Mouse (Mus musculus) limb, embryonic 15.5 days (tissue): ENCODE results near the gene Lman1l. TPM values are rescaled to one million over a fixed set of nuclear protein-coding genes. Genes with fewer than 3 reads are reported as not detected.

Experiments
- ATAC-seq: fragments of 200-750 bp; cut with Nextera tagmentation; 2 replicates; pipeline ENCODE4 v1.8.0; 2017; ENCODE audit warnings: low read depth, moderate TSS enrichment; ENCODE audit not compliant: insufficient number of reproducible peaks, low FRiP score, low TSS enrichment
- H3K27ac ChIP-seq: fragments of 300-500 bp; sonication (generic); 2 replicates; pipeline ENCODE4 v1.5.1; 2015; ENCODE audit warnings: moderate library complexity, mild to moderate bottlenecking, inconsistent platforms
- H3K27me3 ChIP-seq: fragments of 300-500 bp; sonication (generic); 2 replicates; pipeline ENCODE4 v1.6.1; 2015; ENCODE audit warnings: inconsistent platforms
- H3K36me3 ChIP-seq: fragments of 300-500 bp; sonication (generic); 2 replicates; pipeline ENCODE4 v1.6.1; 2015; ENCODE audit warnings: inconsistent platforms
- H3K4me1 ChIP-seq: fragments of 300-500 bp; sonication (generic); 2 replicates; pipeline ENCODE4 v1.6.1; 2015; ENCODE audit warnings: inconsistent platforms
- H3K4me2 ChIP-seq: fragments of 300-500 bp; sonication (generic); 2 replicates; pipeline ENCODE4 v1.6.1; 2015; ENCODE audit warnings: mild to moderate bottlenecking, inconsistent platforms
- H3K4me3 ChIP-seq: fragments of 300-500 bp; sonication (generic); 2 replicates; pipeline ENCODE4 v1.5.1; 2015; ENCODE audit warnings: mild to moderate bottlenecking, inconsistent platforms
- H3K9ac ChIP-seq: fragments of 300-500 bp; sonication (generic); 2 replicates; pipeline ENCODE4 v1.6.1; 2015; ENCODE audit warnings: inconsistent platforms
- H3K9me3 ChIP-seq: fragments of 300-500 bp; sonication (generic); 2 replicates; pipeline ENCODE4 v1.6.1; 2016; ENCODE audit warnings: inconsistent platforms
- WGBS: fragments of 180-500 bp; shearing (Covaris S2); methylation state at CpG from one replicate; pipeline ENCODE4 v1.1.7; 2015; 5-methylcytosine and 5-hydroxymethylcytosine counted together
- polyA plus RNA-seq: library from polyadenylated mRNA; unstranded; fragments of >200 nt; fragmentation: Nextera tagmentation; extraction: Ambion mirVana; gene quantifications from 2 replicates; pipeline ENCODE4 v1.2.1, GENCODE M21; 2015

Lman1l gene
- polyA plus RNA-seq, 1 experiment from 2014 or later: not detected

- no peaks in the 10 kb centered on the region for H3K36me3 ChIP-seq
- no peak overlapping the region for H3K4me3 ChIP-seq
- no peaks in the 10 kb centered on the region for H3K9me3 ChIP-seq
- ATAC-seq: no peak
- no peak overlapping the region for H3K4me2 ChIP-seq
- no peak overlapping the region for H3K9ac ChIP-seq
- H3K27ac ChIP-seq: no peak overlapping the region
- 80% methylated on average over 19 of the region's 19 CpGs for WGBS
- peaks cover 15% of the 10 kb centered on the region; the same call in 1 of the 2 replicates for H3K27me3 ChIP-seq
- H3K4me1 ChIP-seq: peaks cover 7% of the 10 kb centered on the region; the same call in 1 of the 2 replicates
These were observed 36.2 kb upstream of the Lman1l start for GRCm38 (mm10) chr9:57656631-57657350.

GRCm38 (mm10) chr9:57655749-57656148 lies 35.2 kb upstream of the Lman1l start:
- H3K27me3 ChIP-seq: peaks cover 15% of the 10 kb centered on the region; the same call in 1 of the 2 replicates
- peaks cover 13% of the 10 kb centered on the region; the same call in 1 of the 2 replicates for H3K4me1 ChIP-seq
- H3K36me3 ChIP-seq: no peaks in the 10 kb centered on the region
- WGBS: 3% methylated on average over 11 of the region's 11 CpGs
- no peak overlapping the region for H3K27ac ChIP-seq
- peak overlapping the region; percentile 49 for H3K4me2 ChIP-seq
- ATAC-seq: no peak
- H3K4me3 ChIP-seq: peak overlapping the region; percentile 18; the same call in 1 of the 2 replicates
- H3K9ac ChIP-seq: no peak overlapping the region
- no peaks in the 10 kb centered on the region for H3K9me3 ChIP-seq

GRCm38 (mm10) chr9:57654966-57655365 lies 34.4 kb upstream of the Lman1l start:
- ATAC-seq: no peak
- H3K9ac ChIP-seq: no peak overlapping the region
- no peak overlapping the region for H3K4me3 ChIP-seq
- no peak overlapping the region for H3K4me2 ChIP-seq
- H3K27me3 ChIP-seq: peaks cover 15% of the 10 kb centered on the region; the same call in 1 of the 2 replicates
- no peaks in the 10 kb centered on the region for H3K36me3 ChIP-seq
- H3K4me1 ChIP-seq: peaks cover 16% of the 10 kb centered on the region; the same call in 1 of the 2 replicates
- no peak overlapping the region for H3K27ac ChIP-seq
- 78% methylated on average over 1 of the region's 1 CpGs for WGBS
- no peaks in the 10 kb centered on the region for H3K9me3 ChIP-seq

DNA sequence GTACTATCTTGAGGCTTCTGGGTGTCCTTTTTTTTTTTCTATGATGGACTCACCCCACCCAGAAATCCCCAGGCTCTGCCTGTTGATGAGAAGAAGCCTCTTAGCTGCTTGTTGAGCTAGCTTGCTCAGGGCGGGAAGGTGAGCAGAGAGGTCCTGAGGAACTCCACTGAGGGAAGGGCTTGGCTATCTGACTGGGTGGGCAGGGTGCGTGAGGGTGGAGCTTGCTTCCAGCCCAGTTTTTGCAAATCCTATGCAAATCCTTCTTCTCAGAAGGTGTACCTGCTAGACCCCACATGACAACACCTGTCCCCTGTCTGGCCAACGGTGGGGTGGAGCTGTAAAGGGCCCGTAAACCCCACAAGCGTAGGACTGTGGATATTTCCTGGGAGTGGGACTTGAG lies 32.7 kb upstream of the Lman1l start, which contains the start of gene Csk:
TSS of gene Csk (minus strand) at position 349 of the 400 bp plus-strand sequence.
- no peak for ATAC-seq
- Histone ChIP-seq H3K27ac (no peak within 1 kb of the TSS), H3K4me2 (no peak within 1 kb of the TSS), H3K9me3 (no peaks in the 10 kb centered on the region), H3K4me3 (no peak within 1 kb of the TSS), H3K36me3 (no peaks in the 10 kb centered on the region), H3K4me1 (peaks cover 16% of the 10 kb centered on the region; the same call in 1 of the 2 replicates), H3K9ac (no peak within 1 kb of the TSS), H3K27me3 (peaks cover 15% of the 10 kb centered on the region; the same call in 1 of the 2 replicates)
- WGBS: 51% methylated on average over 5 of the region's 5 CpGs

- WGBS: 47% methylated on average over 3 of the region's 3 CpGs
- Histone ChIP-seq H3K4me3 (no peak overlapping the region), H3K36me3 (no peaks in the 10 kb centered on the region), H3K4me2 (no peak overlapping the region), H3K9me3 (no peaks in the 10 kb centered on the region), H3K4me1 (peaks cover 16% of the 10 kb centered on the region; the same call in 1 of the 2 replicates), H3K27ac (no peak overlapping the region), H3K27me3 (peaks cover 15% of the 10 kb centered on the region; the same call in 1 of the 2 replicates), H3K9ac (no peak overlapping the region)
- no peak for ATAC-seq
These were observed 32.3 kb upstream of the Lman1l start for GRCm38 (mm10) chr9:57652855-57653254.

DNA sequence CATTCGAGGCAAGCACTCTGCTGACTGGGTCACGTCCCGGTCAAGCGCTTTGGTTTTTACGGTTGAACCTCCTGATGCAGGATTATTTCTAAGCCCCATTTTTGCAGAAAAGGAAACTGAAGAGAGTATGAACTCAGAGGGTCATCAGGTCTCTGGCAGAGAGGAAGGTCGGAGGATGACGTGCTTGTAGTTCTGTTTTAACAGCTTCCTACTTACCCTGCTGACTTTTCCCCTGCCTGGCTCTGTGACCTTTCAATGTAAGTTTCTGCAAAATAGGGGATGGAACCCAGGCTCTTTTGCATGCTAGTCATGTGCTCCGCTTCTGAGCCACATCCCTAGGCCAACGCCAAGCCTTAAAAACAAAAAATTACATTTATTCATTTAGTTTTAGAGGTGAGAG lies 31.8 kb upstream of the Lman1l start:
- Histone ChIP-seq H3K4me1 (peaks cover 16% of the 10 kb centered on the region; the same call in 1 of the 2 replicates), H3K36me3 (no peaks in the 10 kb centered on the region)
- WGBS: 67% methylated on average over 9 of the region's 9 CpGs

DNA sequence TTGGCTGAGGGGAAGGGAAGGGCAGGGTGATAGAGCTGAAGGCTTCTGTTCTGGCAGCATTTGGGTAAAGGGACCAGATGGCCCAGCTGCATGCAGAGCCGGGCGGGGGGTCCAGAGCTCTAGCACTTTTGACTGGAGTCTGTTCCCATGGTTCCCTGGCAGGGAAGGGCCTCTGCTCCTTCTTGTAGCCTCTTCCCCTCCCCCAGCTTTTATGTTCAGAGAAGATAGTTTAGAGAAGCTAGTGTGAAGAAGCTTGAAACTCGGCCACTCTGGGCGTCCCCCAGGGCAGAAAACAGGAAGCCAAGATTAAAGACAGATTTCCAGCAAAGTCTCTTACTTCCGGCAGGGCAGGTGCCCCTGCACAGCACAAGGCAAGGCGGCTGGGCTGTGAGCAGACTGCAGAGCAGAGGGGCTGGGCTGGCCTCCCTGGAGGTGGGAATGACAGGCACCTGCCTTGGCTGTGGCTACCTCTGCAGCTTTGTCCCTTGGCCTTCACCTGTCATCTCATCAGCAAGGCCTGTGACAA lies 30.3 kb upstream of the Lman1l start:
- Histone ChIP-seq H3K36me3 (no peaks in the 10 kb centered on the region), H3K27ac (no peak overlapping the region), H3K27me3 (peaks cover 15% of the 10 kb centered on the region; the same call in 1 of the 2 replicates), H3K4me2 (no peak overlapping the region), H3K4me1 (peaks cover 12% of the 10 kb centered on the region; the same call in 1 of the 2 replicates), H3K4me3 (no peak overlapping the region), H3K9me3 (no peaks in the 10 kb centered on the region), H3K9ac (no peak overlapping the region)
- WGBS: 8% methylated on average over 6 of the region's 6 CpGs
- no peak for ATAC-seq

More for the DNA sequence above, 31.8 kb upstream of the Lman1l start:
- no peak for ATAC-seq
- Histone ChIP-seq H3K4me3 (no peak overlapping the region), H3K27me3 (peaks cover 15% of the 10 kb centered on the region; the same call in 1 of the 2 replicates), H3K9me3 (no peaks in the 10 kb centered on the region), H3K9ac (no peak overlapping the region), H3K27ac (no peak overlapping the region), H3K4me2 (no peak overlapping the region)

DNA sequence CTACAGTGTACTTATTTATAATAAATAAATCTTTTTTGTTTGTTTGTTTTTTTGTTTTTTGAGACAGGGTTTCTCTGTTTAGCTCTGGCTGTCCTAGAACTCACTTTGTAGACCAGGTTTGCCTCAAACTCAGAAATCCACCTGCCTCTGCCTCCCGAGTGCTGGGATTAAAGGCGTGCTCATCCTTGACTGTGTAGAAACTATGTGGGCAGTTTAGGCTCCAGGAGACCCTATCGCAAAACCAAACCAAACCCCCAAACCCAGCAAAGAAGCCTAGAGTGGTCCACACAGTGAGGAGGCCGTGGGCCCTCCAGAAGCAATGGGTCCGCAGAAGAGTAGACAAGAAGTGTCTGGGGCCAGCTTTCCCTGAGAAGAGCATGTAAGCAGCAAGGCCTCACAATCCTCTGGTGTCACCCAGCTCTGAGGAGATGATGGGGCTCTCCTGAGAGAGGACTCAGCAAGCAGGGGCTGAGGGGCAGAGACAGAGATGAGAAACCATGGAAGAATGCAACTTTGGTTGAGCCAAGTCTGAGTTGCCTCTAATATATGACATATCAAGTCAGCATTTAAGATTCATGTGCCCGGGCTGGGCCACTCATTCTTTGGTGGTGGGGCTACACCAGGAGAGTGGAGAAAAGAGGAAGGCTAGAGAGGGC lies 29.7 kb upstream of the Lman1l start:
- Histone ChIP-seq H3K9ac (no peak overlapping the region), H3K9me3 (no peaks in the 10 kb centered on the region), H3K4me1 (0 out of 2 replicates have a peak, but pooled peaks cover 13% of the 10 kb centered on the region), H3K36me3 (no peaks in the 10 kb centered on the region), H3K27me3 (peaks cover 15% of the 10 kb centered on the region; the same call in 1 of the 2 replicates), H3K27ac (no peak overlapping the region), H3K4me2 (no peak overlapping the region), H3K4me3 (no peak overlapping the region)
- 94% methylated on average over 6 of the region's 6 CpGs for WGBS
- ATAC-seq: no peak

GRCm38 (mm10) chr9:57647286-57648108 lies 26.9 kb upstream of the Lman1l start:
- Histone ChIP-seq H3K4me2 (no peak overlapping the region), H3K4me1 (peaks cover 35% of the 10 kb centered on the region), H3K27ac (no peak overlapping the region), H3K9ac (no peak overlapping the region), H3K36me3 (no peaks in the 10 kb centered on the region), H3K4me3 (no peak overlapping the region), H3K9me3 (no peaks in the 10 kb centered on the region), H3K27me3 (no peaks in the 10 kb centered on the region)
- 71% methylated on average over 4 of the region's 4 CpGs for WGBS
- ATAC-seq: no peak

GRCm38 (mm10) chr9:57646551-57647103 lies 26.1 kb upstream of the Lman1l start:
- H3K9me3 ChIP-seq: no peaks in the 10 kb centered on the region
- H3K9ac ChIP-seq: no peak overlapping the region
- no peak overlapping the region for H3K4me3 ChIP-seq
- no peak overlapping the region for H3K27ac ChIP-seq
- no peak for ATAC-seq
- no peak overlapping the region for H3K4me2 ChIP-seq
- peaks cover 41% of the 10 kb centered on the region for H3K4me1 ChIP-seq
- H3K36me3 ChIP-seq: 0 out of 2 replicates have a peak, but pooled peaks cover 8% of the 10 kb centered on the region
- no peaks in the 10 kb centered on the region for H3K27me3 ChIP-seq
- WGBS: 52% methylated on average over 12 of the region's 12 CpGs
